Mouse (Mus musculus) stomach, embryonic 14.5 days (tissue): ENCODE results near the gene Fars2. TPM values are rescaled to one million over a fixed set of nuclear protein-coding genes. Genes with fewer than 3 reads are reported as not detected.

Experiments used
- ATAC-seq: fragments of 200-750 bp; cut with Nextera tagmentation; 2 replicates; pipeline ENCODE4 v1.8.0; 2017; ENCODE audit warnings: low read depth, moderate TSS enrichment; ENCODE audit not compliant: insufficient number of reproducible peaks, insufficient read depth, low FRiP score
- H3K27ac ChIP-seq: fragments of 300-500 bp; sonication (generic); 2 replicates; pipeline ENCODE4 v1.5.1; 2014; ENCODE audit warnings: mild to moderate bottlenecking, low read length, moderate library complexity, mixed read lengths
- H3K27me3 ChIP-seq: fragments of 300-500 bp; sonication (generic); 2 replicates; pipeline ENCODE4 v1.6.1; 2014; ENCODE audit warnings: low read length, control low read depth, mixed read lengths; ENCODE audit not compliant: control insufficient read depth, insufficient read depth
- H3K36me3 ChIP-seq: fragments of 300-500 bp; sonication (generic); 2 replicates; pipeline ENCODE4 v1.6.1; 2014; ENCODE audit warnings: mild to moderate bottlenecking, control low read depth, low read length, moderate library complexity, mixed read lengths; ENCODE audit not compliant: control insufficient read depth, insufficient read depth
- H3K4me1 ChIP-seq: fragments of 300-500 bp; sonication (generic); 2 replicates; pipeline ENCODE4 v1.6.1; 2014; ENCODE audit warnings: low read length, control low read depth, mixed read lengths; ENCODE audit not compliant: control insufficient read depth, insufficient read depth
- H3K4me2 ChIP-seq: fragments of 300-500 bp; sonication (generic); replicated peaks from 2 replicates; pipeline ENCODE4 v1.6.1; 2014; ENCODE audit warnings: low read depth, low read length, control low read depth
- H3K4me3 ChIP-seq: fragments of 300-500 bp; sonication (generic); 2 replicates; pipeline ENCODE4 v1.5.1; 2014; ENCODE audit warnings: low read depth, low read length, control low read depth
- H3K9ac ChIP-seq: fragments of 300-500 bp; sonication (generic); replicated peaks from 2 replicates; pipeline ENCODE4 v1.6.1; 2014; ENCODE audit warnings: low read depth, mild to moderate bottlenecking, control low read depth, low read length, moderate library complexity, mixed read lengths
- H3K9me3 ChIP-seq: fragments of 300-500 bp; sonication (generic); 2 replicates; pipeline ENCODE4 v1.6.1; 2016; ENCODE audit warnings: low read depth, low read length, control low read depth; ENCODE audit not compliant: control insufficient read depth
- WGBS: fragments of 180-500 bp; shearing (Covaris S2); extraction: QIAGEN DNeasy Blood & Tissue Kit; methylation state at CpG from one replicate; pipeline ENCODE4 v1.1.7; 2014; 5-methylcytosine and 5-hydroxymethylcytosine counted together
- polyA plus RNA-seq: library from polyadenylated mRNA; unstranded; fragments of >200 nt; fragmentation: Nextera tagmentation; extraction: Ambion mirVana; gene quantifications from 2 replicates; pipeline ENCODE4 v1.2.1, GENCODE M21; 2014

The Fars2 gene
- polyA plus RNA-seq, 1 experiment from 2014 or later = 40.0 TPM

DNA sequence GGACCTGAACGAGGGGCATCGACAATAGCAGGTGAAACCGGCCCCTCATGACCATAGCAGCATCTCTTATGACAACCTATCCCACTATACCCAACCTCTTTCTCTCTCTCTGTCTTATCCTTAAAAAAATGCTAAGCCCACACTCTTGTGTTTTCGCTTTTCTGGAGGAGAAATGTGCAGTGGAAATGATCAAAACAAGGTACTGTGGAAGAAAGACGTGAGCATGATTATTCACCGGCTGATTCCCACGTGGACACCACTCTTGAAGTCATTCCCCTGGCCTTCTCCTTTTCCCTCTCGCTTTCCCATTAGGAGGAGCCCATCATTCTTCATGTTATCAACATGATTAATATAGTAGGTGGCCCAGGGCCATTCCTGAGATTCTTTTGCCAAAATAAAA lies 608.7 kb downstream of the Fars2 start:
- WGBS = 7% methylated on average over 8 of the region's 8 CpGs

DNA sequence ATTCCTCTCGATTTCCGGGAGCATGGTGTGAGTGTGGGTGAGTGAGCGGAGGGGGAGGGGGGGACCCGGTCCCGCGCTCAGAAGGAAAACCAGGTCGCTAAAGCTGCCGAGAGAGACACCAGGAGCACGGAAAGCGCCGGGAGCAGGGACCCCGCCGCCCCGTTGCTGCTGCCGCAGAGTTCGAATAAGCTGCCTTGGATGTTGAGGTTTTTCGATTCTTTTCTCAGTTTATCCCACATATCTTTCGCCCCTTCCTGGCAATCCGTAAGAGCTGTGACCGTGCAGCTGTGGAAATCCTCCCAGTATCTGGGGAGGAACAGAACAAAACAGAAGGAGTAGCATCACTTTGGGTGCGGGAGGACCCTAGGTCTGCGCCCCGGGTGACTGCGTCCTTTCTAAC lies 609.3 kb downstream of the Fars2 start:
- H3K9me3 ChIP-seq = no peaks in the 10 kb centered on the region
- H3K36me3 ChIP-seq = no peaks in the 10 kb centered on the region
- no peak for ATAC-seq
- no peak overlapping the region for H3K9ac ChIP-seq
- peaks cover 77% of the 10 kb centered on the region for H3K27me3 ChIP-seq
- H3K27ac ChIP-seq = no peak overlapping the region
- 1% methylated on average over 24 of the region's 24 CpGs for WGBS
- H3K4me1 ChIP-seq = peaks cover 11% of the 10 kb centered on the region
- peak overlapping the region; percentile 37 for H3K4me2 ChIP-seq
- H3K4me3 ChIP-seq = peak overlapping the region; percentile 20

More for the DNA sequence above, 608.7 kb downstream of the Fars2 start:
- ATAC-seq = no peak
- H3K4me2 ChIP-seq = no peak overlapping the region
- no peak overlapping the region for H3K27ac ChIP-seq
- peaks cover 71% of the 10 kb centered on the region for H3K27me3 ChIP-seq
- H3K9ac ChIP-seq = no peak overlapping the region
- peaks cover 11% of the 10 kb centered on the region for H3K4me1 ChIP-seq
- H3K36me3 ChIP-seq = no peaks in the 10 kb centered on the region
- no peaks in the 10 kb centered on the region for H3K9me3 ChIP-seq
- no peak overlapping the region for H3K4me3 ChIP-seq

DNA sequence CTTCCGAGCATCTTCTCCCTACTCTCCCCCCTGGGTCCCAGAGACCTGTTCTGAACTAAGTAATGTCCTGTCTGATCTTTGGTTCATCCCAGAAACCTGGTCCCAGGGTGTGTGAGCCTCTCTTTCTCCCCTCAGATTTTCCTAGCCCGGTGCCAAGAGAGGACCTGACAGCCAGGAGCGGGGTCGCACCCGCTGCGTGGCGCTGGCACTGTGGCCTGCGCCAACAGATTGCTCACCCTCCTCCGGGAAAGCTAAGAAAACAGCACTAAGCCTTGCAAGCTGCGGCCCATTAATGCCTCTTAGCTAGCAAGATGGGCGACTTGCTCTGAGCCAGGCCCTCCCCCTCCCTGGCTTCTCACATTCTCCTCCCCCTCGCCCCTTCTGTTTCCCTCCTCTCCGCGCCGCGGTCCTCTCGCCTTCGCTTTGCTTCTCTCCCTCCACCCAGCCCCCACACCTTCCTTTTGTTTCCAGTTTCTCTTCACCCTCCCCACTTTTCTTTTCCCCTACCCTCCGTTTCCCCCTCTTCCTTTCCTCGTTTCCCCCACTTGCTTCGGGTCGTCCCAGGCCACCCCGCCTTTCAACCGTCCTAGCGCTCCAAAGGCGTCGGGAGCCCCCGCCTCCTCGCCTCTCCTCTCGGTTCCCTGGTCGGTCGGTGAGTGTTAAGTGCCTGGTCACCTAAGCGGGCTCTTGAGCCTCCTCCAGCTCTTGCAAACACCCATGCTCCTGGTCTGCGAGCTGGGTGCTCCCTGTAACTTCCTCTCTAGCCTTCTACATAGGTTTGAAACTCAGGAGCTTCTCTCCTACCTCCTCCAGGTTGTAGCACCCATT lies 610.0 kb downstream of the Fars2 start:
- no peak for ATAC-seq
- WGBS = under 1% methylated on average over 34 of the region's 34 CpGs
- no peak overlapping the region for H3K27ac ChIP-seq

DNA sequence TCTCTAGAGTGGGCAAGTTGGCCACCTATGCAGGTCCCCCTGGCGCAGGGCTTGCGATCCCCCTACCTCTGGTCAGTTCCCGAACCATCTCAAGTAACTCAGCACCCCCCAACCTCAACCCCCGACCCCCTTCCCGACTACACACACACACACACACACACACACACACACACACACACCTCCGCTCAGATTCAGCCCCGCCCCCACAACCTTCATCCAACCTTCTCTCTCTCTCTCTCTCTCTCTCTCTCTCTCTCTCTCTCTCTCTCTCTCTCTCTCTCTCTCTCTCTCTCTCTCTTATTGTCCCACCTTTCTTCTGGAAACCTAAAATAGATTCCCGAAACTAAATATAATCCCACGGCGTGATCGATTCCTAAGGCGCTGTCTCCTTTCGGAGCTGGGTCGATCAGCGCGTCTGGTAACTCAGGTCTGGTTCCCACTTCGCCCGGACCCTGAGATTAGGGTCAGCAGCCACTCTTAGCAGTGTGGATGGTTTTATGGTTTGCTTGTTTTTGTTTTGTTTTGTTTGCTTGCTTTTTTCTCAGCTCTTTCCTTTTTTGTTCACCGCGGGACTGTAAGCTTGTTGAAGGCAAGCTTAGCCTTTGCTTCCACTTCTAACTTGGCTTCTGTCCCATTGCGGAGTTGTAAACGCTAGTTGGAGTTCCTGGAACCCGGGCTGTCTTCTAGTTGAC lies 610.7 kb downstream of the Fars2 start:
- Histone ChIP-seq H3K4me2 (peak overlapping the region; percentile 37; the same call in 1 of the 2 replicates), H3K27ac (no peak overlapping the region), H3K9me3 (no peaks in the 10 kb centered on the region), H3K27me3 (peaks cover 73% of the 10 kb centered on the region), H3K9ac (no peak overlapping the region), H3K4me1 (peaks cover 11% of the 10 kb centered on the region), H3K4me3 (peak overlapping the region; percentile 20; the same call in 1 of the 2 replicates), H3K36me3 (no peaks in the 10 kb centered on the region)
- no peak for ATAC-seq
- WGBS = 2% methylated on average over 22 of the region's 23 CpGs

More for the DNA sequence above, 610.0 kb downstream of the Fars2 start:
- Histone ChIP-seq H3K9ac (no peak overlapping the region), H3K4me2 (peak overlapping the region; percentile 37), H3K9me3 (no peaks in the 10 kb centered on the region), H3K4me1 (peaks cover 11% of the 10 kb centered on the region), H3K27me3 (peaks cover 74% of the 10 kb centered on the region), H3K36me3 (no peaks in the 10 kb centered on the region), H3K4me3 (peak overlapping the region; percentile 20)

DNA sequence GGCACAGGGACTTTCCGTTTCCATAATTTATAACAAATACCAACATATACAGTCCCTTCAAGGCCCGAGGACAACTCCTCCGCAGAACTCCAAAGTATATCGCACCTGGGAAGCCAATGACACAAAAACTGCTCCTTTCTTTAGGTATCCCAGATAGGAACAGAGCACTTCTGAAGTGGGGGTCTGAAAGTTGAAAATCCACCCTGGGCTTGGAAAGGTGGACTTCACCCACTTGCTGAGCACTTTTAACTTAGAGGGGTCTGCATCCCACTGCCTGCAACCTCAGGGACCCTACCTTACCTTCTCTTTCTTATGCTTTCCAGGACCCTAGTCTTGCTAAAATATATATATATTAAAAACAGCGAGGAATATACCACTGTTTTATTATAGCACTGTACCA lies 611.3 kb downstream of the Fars2 start:
- H3K4me1 ChIP-seq = peaks cover 11% of the 10 kb centered on the region
- no peak overlapping the region for H3K9ac ChIP-seq
- ATAC-seq = no peak

DNA sequence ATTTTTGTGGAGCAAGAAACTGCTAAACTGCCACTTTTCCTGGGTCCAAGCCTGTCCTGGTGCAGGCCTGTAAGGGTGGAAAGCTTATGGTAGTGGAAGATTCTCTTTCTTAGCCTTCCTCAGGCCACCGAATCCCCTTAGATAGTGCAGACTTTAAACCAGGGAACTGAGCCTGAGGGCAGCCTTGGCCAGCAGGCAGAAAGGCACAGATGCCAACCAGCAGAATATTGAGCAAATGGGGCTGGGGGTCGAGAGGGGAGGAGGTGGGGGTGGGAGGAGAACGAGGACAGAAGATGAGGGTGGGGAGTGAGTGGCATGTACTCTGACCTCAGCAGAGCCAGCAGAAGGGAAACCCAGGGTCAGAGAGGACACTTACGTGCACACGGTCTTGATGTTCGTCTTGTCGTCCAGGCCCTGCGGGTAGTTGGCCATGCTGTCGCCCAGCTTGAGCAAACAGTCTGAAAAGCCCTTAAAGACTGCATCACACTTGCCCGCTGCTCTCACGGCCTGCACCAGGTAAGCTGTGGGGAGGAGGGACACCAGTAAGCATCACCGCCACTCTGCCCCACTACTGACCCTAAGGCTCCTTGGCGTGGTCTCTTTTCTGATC lies 612.6 kb downstream of the Fars2 start:
- Histone ChIP-seq H3K36me3 (no peaks in the 10 kb centered on the region), H3K4me2 (no peak overlapping the region), H3K9me3 (no peaks in the 10 kb centered on the region), H3K9ac (no peak overlapping the region), H3K4me1 (peaks cover 8% of the 10 kb centered on the region), H3K27ac (no peak overlapping the region), H3K4me3 (no peak overlapping the region), H3K27me3 (peaks cover 64% of the 10 kb centered on the region)
- ATAC-seq = no peak
- WGBS = 20% methylated on average over 13 of the region's 13 CpGs

More for the DNA sequence above, 611.3 kb downstream of the Fars2 start:
- Histone ChIP-seq H3K9me3 (no peaks in the 10 kb centered on the region), H3K27me3 (peaks cover 68% of the 10 kb centered on the region), H3K4me2 (no peak overlapping the region), H3K4me3 (no peak overlapping the region), H3K27ac (no peak overlapping the region), H3K36me3 (no peaks in the 10 kb centered on the region)
- 10% methylated on average over 5 of the region's 5 CpGs for WGBS

DNA sequence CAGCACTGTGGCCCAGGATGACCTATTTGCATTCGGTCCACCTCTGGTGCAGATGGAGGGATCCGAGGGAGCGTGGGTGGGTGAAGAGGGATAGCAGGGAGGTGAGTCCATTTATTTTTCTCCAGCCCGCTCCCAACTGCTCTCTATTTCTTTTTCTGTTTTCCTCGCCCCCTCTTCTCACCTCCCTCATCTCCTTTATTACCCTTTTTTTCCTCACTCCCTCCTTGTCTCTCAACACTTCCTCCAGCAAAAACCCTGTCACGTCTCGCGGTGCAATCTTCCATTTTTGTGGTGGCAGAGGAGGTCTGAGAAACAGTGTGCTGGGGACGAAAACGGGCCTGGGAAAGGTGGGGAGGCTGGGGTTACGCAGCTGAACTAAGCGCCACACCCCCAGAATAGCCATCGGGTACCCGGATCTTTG lies 613.1 kb downstream of the Fars2 start:
- H3K9ac ChIP-seq = no peak overlapping the region
- WGBS = 18% methylated on average over 14 of the region's 14 CpGs
- H3K4me2 ChIP-seq = no peak overlapping the region
- no peak overlapping the region for H3K27ac ChIP-seq
- no peak overlapping the region for H3K4me3 ChIP-seq
- no peaks in the 10 kb centered on the region for H3K9me3 ChIP-seq
- H3K36me3 ChIP-seq = no peaks in the 10 kb centered on the region
- peaks cover 61% of the 10 kb centered on the region for H3K27me3 ChIP-seq
- ATAC-seq = no peak
- peaks cover 12% of the 10 kb centered on the region; the same call in 1 of the 2 replicates for H3K4me1 ChIP-seq
